Mouse (Mus musculus): Measurements from ENCODE around the gene Spint5. TPM values are rescaled to one million over a fixed set of nuclear protein-coding genes. Genes with fewer than 3 reads are reported as not detected.

The Spint5 gene
- total RNA-seq, 2 experiments from 2014 or later = not detected

DNA sequence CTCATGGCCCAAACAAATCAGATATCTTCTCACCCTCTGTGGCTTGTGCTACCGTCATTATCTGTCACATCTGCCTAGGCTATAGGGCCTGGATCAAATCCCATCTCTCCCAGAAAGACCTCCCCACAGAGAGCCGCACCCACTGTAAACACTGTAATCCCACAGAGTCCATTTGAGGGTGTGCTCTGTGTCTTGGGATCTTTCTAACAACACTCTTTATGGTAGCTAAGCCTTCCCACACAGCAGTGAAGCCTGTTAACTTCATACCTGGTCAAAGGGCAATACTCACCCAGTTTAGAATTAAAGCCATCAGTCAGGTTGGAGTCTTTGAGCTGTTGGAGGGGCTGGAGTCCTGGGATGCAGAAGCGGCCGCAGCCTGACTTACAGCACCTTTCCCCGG lies 16.6 kb downstream of the Spint5 start:
- intact Hi-C loops (cut with DNase I) = no loop called here
- no peak for DNase-seq (ENCODE audit: extremely low spot score in 1 of 2, low spot score in 2 of 2)

DNA sequence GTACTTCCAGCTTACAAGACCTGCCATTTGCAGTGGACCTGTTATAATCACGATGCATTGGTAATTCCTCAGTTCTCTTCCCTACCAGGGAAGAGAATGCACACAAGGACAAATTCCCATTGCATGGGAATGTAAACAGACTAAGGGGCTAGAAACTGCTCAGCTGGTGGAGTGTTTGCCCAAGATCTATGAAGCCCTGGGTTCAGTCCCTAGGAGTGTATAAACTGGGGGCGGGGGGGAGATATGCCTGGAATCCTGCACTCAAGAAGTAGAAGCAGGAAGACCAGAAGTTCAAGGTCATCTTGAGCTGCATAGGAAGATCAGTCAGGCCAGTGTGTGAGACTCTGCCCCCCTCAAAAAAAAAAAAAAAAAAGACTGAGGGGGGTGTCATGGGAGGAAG lies 18.2 kb downstream of the Spint5 start:
- no peak for DNase-seq (ENCODE audit: extremely low spot score in 1 of 2, low spot score in 2 of 2)

DNA sequence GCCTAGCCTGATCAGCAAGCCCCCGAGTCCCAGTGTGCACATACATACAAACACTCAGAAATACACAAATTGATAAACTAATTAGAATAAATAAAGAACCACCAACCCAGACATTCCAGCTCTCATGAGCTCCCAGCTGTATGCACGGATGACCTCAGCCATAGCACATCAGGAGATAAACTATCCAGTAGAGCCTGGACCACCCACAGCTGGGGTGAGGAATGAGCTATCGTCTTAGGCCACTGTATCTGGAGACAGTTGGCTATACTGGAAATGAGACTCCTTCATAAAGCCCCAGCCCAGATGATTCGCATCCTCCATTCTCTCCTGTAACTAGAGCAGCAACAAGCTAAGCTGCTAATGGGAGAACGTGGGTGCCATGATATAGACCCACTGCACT lies 19.7 kb downstream of the Spint5 start:
- no peak for DNase-seq (ENCODE audit: extremely low spot score in 1 of 2, low spot score in 2 of 2)
- intact Hi-C loops (cut with DNase I) = no loop called here

More for the DNA sequence above, 18.2 kb downstream of the Spint5 start:
- intact Hi-C loops (cut with DNase I) = no loop called here

DNA sequence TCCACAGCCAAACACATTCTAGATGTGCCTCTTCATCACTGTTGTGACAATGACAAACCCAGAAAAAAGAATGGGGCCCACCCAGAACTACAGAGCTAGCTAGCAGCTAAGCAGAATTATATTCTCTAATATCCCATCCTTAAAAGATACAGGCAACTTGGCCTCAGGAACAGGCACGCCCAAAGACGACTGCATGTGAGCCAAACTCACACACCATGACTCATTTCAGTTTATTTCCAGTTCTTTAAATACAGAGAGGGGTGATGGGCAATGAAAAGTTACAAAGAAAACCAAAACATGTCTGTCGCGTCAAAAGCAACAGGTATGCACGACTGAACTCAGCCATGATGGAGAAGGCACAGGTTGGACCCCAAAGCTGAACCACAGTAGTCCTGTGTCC lies 20.3 kb downstream of the Spint5 start:
- no peak for DNase-seq (ENCODE audit: extremely low spot score in 1 of 2, low spot score in 2 of 2)
- intact Hi-C loops (cut with DNase I) = no loop called here

DNA sequence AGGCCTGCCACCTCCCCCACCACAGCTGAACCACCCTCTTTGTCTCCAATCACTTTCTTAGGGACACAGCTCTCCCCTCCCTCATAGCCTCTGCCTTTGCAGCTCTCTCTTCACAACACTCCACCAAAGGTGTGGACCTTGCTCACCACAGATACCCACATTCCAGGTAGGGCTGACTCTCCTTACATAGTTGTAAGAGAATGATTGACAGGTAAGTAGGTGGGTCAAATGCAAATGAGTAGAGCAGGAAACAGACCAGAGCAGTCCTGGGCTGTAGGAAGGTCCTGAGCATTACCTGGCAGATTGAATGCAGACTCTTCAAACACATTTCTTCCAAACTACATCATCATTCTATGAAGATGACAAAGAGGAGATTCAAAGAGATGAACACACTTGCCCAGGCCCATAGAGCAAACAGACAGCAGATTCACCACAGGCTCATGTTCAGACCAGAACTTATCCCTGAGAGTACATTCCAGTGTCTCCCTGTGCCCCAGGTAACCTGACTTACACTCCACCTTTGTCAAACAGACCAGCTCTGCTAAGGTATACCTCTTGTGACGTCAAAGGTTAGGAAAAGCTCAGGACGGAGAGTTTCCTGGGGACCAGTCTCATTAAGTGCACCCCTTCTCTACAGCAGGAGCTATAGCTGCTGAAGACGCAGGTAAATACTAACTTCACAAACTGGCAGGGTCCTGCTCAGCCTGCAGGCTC lies 22.4 kb downstream of the Spint5 start:
- no peak for DNase-seq (ENCODE audit: extremely low spot score in 1 of 2, low spot score in 2 of 2)
- intact Hi-C loops (cut with DNase I) = no loop called here

DNA sequence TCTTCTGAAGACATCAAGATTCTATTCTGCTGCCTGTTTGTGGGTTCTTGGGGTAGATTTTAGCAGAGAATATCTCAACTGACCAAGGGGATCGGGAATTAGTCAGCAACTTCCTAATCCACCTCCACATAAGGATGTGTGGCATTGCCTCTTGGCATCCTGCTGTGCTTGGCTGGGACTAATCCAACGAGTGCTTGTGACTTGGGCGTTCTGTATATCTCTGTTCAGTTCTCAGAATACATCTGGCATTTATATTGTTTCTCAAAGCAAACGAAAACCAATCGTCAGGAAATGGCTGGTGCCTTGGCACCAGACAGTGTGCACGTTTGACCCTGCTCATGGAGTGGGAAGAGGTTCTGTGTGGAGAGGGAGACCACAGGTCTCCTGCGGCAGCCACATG lies 24.8 kb downstream of the Spint5 start:
- no peak for DNase-seq (ENCODE audit: extremely low spot score in 1 of 2, low spot score in 2 of 2)

DNA sequence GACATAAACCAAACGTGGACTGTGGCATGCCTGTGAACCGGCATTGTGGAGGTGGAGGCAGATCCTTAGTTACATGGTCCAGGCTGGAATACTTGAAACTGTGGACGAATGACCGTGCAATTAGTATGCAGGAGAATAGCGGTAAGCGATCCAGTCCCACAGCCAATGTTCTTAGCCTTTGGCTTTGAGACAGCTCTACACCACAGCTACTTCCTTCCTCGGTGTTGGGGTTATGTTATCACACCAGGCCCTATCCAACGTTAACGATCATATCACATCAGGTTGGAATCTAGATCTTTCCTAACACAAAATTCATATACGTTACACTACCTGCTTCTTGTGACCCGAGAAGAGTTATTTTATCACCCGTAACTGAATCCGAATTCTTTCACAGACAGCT lies 29.9 kb downstream of the Spint5 start:
- intact Hi-C loops (cut with DNase I) = no loop called here
- DNase-seq (ENCODE audit: extremely low spot score in 1 of 2, low spot score in 2 of 2) = no peak

More for the DNA sequence above, 24.8 kb downstream of the Spint5 start:
- intact Hi-C loops (cut with DNase I) = no loop called here

DNA sequence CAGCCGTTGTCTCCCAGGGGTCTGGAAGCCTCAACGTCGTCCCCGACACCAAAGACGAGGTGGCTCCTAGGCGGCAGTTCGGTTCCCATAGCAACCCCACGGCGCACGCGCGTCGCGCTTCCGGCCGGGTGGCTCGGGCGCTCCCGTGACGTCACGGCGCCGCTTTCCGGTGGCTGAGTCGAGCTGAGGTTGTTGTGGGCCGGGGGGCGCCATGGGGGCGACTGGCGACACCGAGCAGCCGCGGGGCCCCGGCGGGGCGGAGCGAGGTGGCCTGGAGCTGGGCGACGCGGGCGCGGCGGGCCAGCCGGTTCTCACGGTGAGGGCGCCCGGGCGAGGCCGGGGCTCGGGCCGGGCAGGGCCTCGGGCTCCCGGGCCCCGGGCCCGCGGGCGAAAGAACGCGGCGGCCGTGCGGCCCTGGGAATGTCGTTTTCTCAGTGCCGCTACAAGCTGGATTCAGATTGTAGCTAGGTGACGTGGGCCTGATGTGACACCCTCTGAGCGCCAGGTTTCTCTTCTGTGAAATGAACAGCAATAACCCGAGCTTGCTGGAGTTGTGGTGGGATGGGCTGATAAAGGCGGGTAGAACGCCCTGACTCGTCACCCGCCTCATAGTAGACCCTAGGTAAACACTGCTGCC lies 30.9 kb downstream of the Spint5 start, which contains the start of the genes Wfdc3 and Dnttip1:
Wfdc3 (minus strand) TSS at position 89 of the 637 bp plus-strand sequence.
Dnttip1 (plus strand) TSS at position 141 of the 637 bp plus-strand sequence.
- DNase-seq (ENCODE audit: extremely low spot score in 1 of 2, low spot score in 2 of 2) = peak; percentile 88 to 96
- intact Hi-C loops (cut with DNase I) = no loop called here

DNA sequence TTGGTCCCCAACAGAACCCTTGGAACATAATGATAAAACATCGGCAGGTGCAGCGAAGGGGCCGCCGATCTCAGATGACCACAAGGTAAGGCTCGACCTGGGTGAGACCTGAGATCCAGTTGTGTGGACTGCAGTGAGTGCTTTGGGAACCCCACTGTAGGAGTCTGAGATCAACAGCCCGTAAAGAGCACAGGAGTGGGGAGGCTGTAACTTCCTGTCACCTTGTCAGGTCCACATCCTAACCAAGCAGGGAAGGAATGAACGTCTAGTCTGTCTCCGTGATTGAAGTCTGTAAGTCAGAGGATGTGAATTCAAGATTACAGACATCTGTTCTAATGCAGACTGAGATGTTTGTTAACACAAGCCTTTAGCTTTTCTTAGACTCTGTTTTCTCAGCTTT lies 31.6 kb downstream of the Spint5 start:
- intact Hi-C loops (cut with DNase I) = no loop called here
- no peak for DNase-seq (ENCODE audit: extremely low spot score in 1 of 2, low spot score in 2 of 2)

DNA sequence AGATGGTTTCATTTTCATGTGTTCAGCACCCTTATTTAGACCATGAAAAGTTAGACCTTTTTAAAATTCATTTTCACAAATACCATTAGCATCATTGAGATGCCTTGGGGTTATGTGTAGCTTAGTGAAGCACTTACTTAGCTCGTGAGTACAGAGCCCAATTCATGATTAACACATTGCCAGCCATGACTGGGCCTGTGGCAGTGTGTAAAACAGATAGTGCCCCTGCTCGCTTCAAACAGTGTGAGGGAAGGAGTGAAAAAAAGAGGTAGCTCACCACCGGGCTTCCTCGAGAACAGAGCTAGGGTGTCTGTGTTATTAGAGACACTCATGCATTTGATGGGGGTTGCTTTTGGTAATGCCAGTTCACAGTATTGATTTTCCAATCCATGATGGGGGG lies 33.1 kb downstream of the Spint5 start:
- DNase-seq (ENCODE audit: extremely low spot score in 1 of 2, low spot score in 2 of 2) = no peak
- intact Hi-C loops (cut with DNase I) = no loop called here

DNA sequence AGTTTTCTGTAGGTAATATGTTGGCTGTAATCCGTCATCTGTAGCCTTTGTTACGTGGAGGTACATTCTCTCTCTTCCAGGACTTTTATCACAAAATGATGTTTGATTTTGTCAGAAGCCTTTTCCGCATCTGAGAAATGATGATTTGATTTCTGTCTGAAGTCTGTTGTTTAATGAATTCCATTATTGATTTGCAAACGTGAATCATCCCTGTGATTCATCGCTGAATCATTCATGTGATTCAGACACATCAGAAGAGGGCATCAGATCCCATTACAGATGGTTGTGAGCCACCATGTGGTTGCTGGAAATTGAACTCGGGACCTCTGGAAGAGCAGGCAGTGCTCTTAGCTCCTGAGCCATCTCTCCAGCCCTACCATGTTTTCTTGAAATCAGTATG lies 33.9 kb downstream of the Spint5 start:
- DNase-seq (ENCODE audit: extremely low spot score in 1 of 2, low spot score in 2 of 2) = no peak
- intact Hi-C loops (cut with DNase I) = no loop called here

DNA sequence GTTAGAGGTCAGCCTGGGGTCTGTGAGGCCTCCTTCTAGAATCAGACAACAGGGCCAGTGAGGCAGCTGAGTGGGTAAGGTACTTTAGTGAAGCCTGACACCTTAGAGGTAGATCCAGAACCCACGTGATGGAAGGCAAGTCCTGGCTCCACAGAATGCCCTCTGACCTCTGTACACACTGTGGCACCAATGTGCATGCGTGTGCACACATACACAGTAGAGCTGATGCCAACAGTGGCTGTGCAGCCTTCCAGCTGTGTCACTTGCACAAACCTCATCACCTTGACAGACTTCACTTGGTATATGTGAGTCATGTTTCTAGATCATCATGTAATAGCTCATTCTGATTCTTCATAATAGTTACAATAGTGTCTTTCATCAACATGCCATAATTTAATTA lies 37.3 kb downstream of the Spint5 start:
- DNase-seq (ENCODE audit: extremely low spot score in 1 of 2, low spot score in 2 of 2) = no peak
- intact Hi-C loops (cut with DNase I) = no loop called here

DNA sequence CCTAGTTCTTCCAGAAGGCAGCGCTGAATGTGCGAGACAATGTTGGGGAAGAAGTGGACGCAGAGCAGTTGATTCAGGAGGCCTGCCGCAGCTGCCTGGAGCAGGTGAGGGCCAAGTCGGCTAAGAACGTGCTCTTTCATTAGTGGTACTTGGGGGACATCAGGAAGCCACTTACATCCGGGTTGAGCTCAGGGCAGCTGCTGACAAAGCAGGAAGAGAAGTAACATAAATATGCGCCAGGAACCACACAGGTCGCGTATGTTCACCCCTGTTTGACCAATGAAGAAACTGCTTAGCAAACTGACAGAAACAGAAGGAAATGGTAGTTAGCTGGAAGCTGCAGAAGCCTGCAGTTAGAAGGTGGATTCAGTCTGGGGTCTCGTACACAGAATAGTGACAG lies 39.0 kb downstream of the Spint5 start:
- no peak for DNase-seq (ENCODE audit: extremely low spot score in 1 of 2, low spot score in 2 of 2)
- intact Hi-C loops (cut with DNase I) = no loop called here

DNA sequence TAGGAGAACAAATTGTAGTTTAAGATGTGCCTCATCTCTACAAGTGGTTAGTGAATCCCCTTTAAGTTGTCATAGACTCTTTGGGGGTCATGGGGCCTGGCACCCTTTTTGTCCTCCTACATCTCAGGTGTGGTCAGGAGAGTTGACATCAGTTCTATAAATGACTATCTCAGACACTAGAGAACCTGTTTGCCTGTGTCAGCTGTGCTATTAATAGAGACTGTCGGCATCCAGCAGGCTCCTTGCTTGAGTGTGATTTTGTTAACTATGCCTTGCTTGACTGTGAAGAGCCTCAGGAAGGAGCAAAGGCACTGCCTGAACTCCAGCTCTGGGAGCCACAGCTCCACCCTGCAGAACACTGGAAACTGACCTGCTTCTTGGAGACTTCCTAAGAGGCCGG lies 39.7 kb downstream of the Spint5 start:
- intact Hi-C loops (cut with DNase I) = no loop called here
- DNase-seq (ENCODE audit: extremely low spot score in 1 of 2, low spot score in 2 of 2) = no peak

DNA sequence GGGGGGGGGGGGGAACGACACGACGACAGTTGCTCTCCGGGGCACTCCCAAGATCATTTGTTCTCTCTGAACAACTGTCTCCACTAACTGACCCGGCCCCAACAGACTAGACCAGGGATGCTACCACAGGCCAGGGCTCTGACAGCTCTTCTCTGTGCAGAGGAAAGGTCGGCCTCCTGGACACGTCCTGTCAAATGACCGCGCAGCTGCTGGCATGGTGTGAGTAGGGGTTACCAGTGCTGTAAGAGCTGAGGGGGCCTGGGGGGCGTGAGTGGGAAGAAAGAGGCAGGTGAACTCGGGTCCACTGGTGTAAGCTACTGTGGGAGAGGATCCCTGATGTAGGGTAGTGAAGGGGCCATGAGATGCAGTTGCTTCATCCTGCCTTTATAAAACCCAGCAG lies 42.7 kb downstream of the Spint5 start:
- intact Hi-C loops (cut with DNase I) = no loop called here
- DNase-seq (ENCODE audit: extremely low spot score in 1 of 2, low spot score in 2 of 2) = no peak

DNA sequence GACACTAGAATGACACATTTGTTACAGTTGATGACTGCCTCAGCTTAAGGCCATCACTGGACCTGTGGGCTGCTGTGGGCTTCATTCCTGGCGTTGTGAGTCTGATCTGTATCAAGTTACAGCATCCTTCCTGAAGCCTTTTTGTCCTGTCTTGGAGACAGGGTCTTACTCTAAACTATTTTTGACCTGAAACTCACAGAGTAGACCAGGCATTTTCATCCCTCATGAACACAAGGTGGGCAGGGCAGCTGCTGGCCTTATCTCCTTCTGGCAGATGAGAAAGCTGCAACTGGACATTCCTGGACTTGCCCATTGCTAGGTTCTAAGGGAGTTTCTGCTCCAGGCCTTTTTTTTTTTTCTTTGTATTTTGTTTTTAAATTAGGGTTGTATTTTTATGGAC lies 43.6 kb downstream of the Spint5 start:
- no peak for DNase-seq (ENCODE audit: extremely low spot score in 1 of 2, low spot score in 2 of 2)
- intact Hi-C loops (cut with DNase I) = no loop called here

DNA sequence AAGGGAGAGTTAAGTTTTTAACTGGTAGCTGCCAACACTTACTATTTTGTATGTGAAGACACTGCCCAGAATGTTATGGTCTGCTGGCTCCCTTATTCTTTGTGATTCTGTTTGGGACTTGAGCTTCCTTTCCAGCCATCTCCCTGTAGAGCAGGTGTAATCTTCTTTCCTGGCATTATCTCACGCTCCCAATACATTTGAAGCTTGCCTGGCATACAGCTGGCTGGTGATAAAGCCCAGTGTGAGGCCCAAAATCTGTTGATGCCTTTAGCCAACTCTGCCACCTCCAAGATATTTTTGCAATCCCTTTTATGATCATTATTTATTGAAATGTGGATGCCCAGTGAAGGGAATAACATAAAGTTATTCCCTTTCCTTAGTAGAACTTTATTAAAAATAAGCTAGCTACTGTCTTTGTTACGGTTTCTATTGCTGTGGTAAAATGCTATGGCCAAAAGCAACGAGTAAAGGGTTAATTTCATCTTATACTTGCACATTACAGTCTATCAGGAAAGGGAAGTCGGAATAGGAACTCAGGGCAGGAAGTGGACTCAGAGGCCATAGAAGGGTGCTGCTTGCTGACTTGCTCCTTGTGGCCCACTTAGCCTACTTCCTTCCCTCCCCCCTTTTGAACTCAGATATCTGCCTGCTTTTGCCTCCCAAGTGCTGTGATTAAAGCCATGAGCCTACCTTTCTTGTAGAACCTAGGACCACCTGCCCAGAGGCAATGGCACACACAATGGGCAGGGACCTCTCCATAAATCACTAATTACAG lies 45.1 kb downstream of the Spint5 start:
- DNase-seq (ENCODE audit: extremely low spot score in 1 of 2, low spot score in 2 of 2) = no peak
- intact Hi-C loops (cut with DNase I) = no loop called here

DNA sequence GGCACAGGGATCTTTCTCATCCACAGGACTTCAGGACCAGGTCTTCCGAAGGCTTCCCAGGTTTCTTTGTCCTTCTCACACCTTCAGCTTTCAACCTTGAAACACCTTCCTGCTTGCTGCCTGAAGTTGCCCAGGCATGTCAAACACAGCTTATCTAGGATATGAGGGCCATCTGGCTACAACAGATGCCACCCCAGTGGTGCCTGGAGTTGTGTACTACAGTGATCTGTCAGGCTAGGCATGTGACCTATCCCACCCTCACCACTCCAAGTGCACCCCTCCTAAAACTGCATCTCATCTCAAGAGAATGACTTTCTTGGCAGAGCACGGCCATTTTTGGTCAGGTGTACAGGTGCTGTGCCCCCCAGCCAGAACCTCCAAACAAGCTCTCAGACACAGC lies 46.4 kb downstream of the Spint5 start:
- intact Hi-C loops (cut with DNase I) = no loop called here

DNA sequence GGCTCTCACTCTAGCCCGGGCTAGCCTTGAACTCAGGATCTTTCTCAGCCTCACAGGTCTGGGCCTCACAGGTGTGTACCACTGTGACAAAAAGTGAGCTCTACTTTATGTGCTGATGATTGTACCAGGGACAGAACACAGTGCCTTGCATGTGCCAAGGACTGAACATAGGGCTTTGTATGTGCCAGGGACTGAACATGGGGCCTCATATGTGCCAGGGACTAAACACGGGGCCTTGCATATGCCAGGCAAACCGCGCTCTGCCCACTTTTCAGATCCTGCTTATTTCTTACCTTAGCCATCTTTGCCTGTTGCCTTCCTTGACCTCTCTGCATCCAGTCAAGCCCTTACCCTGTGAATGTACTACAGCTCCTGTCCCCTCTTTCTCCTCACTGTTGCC lies 46.9 kb downstream of the Spint5 start:
- intact Hi-C loops (cut with DNase I) = no loop called here

More for the DNA sequence above, 46.4 kb downstream of the Spint5 start:
- DNase-seq (ENCODE audit: extremely low spot score in 1 of 2, low spot score in 2 of 2) = no peak

DNA sequence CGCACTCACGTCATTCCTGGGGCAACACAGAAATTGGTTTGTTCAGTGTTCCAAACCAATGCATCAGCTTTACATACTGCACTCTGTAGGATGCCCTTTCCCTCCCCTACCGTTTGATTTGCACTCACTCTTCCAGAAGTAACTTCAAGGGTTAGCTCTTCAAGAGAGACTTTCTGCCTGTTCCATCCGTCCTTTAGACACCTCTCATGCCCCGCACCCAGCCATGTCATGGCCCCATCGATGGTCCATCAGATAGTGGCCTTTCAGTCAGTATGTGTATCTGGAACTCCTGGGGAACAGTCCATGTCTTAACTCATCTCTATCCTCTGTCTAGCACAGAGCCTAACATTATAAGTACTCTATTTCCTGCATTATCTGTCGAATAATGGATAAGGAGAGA lies 47.5 kb downstream of the Spint5 start:
- intact Hi-C loops (cut with DNase I) = no loop called here

More for the DNA sequence above, 46.9 kb downstream of the Spint5 start:
- no peak for DNase-seq (ENCODE audit: extremely low spot score in 1 of 2, low spot score in 2 of 2)

More for the DNA sequence above, 47.5 kb downstream of the Spint5 start:
- DNase-seq (ENCODE audit: extremely low spot score in 1 of 2, low spot score in 2 of 2) = no peak
